ENCODE assay signal across 15 mouse cellular contexts in genomic region chr9:83326437-83327086, GRCm38 (mm10).
DNase-seq lines count a peak whose midpoint lies in the region; ATAC-seq and TF ChIP-seq lines count a peak whose summit lies in the region.
"Had no signal": no experiment of that assay in that cellular context is flagged by ENCODE, and none has a peak within 500 bp of the region (broad histone marks: within the 10 kb centered on the region; RNA-seq: fewer than 3 reads in every experiment).

No protein-coding gene starts in this region.

- no peak overlapping the region for H3K4me2 ChIP-seq in limb, embryonic 14.5 days (replicated peaks; ENCODE audit: low read depth, low read length, severe bottlenecking)
- H3K4me2 ChIP-seq in hindbrain, embryonic 15.5 days: peak overlapping the region; percentile 38; the same call in 1 of the 2 replicates
- H3K4me2 ChIP-seq in neural tube, embryonic 13.5 days: peak overlapping the region; percentile 28
- H3K4me2 ChIP-seq: limb, embryonic 15.5 days had no signal

- no peak overlapping the region for H3K4me3 ChIP-seq in limb, embryonic 14.5 days (replicated peaks; ENCODE audit: low read length)
- no peak overlapping the region for H3K4me3 ChIP-seq in limb, embryonic 10.5 days
- no peak overlapping the region for H3K4me3 ChIP-seq in hindbrain, embryonic 15.5 days
- no peak overlapping the region for H3K4me3 ChIP-seq in neural tube, embryonic 13.5 days
- H3K4me3 ChIP-seq: gastrocnemius, adult 2 months; heart, embryonic 10.5 days; limb, embryonic 15.5 days had no signal

- no peaks in the 10 kb centered on the region for H3K36me3 ChIP-seq in limb, embryonic 14.5 days (ENCODE audit: control insufficient read depth, insufficient read depth, low read length)
- H3K36me3 ChIP-seq in limb, embryonic 10.5 days: no peaks in the 10 kb centered on the region
- no peaks in the 10 kb centered on the region for H3K36me3 ChIP-seq in hindbrain, embryonic 15.5 days
- H3K36me3 ChIP-seq in neural tube, embryonic 13.5 days: no peaks in the 10 kb centered on the region
- H3K36me3 ChIP-seq: heart, embryonic 10.5 days; limb, embryonic 15.5 days had no signal

- peak; percentile 23 for DNase-seq in embryo, embryonic 10.5 days (ENCODE audit: low spot score)
- no peak for DNase-seq in embryo, embryonic 11 days
- DNase-seq in limb, embryonic 14.5 days (ENCODE audit: low spot score): peak; percentile 41
- no peak for DNase-seq in limb, embryonic 10.5 days (ENCODE audit: low spot score)
- DNase-seq in heart, postnatal 25 days (ENCODE audit: low spot score): no peak
- no peak for DNase-seq in urinary bladder, postnatal 36 days (ENCODE audit: low spot score in 2 of 2)
- DNase-seq: adrenal gland, postnatal 10 days; gastrocnemius, adult 2 months; kidney, postnatal 14 days; lung, postnatal 10 days; thymus, adult 18-20 months had no signal

- 23% methylated on average over 7 of the region's 7 CpGs for WGBS in limb, embryonic 14.5 days
- WGBS in limb, embryonic 10.5 days: 55% methylated on average over 7 of the region's 7 CpGs
- whole genome bisulfite sequencing in hindbrain, embryonic 15.5 days: 18% methylated on average over 7 of the region's 7 CpGs
- 9% methylated on average over 7 of the region's 7 CpGs for WGBS in neural tube, embryonic 13.5 days

- TF ChIP-seq POLR2A in limb, embryonic 14.5 days (IDR thresholded peaks at IDR 0.05; ENCODE audit: borderline replicate concordance, extremely low read depth, insufficient read depth, insufficient read length): no peak

- no peak overlapping the region for H3K27ac ChIP-seq in limb, embryonic 14.5 days (replicated peaks; ENCODE audit: low read depth, low read length)
- no peak overlapping the region for H3K27ac ChIP-seq in limb, embryonic 10.5 days
- H3K27ac ChIP-seq in hindbrain, embryonic 15.5 days (replicated peaks): peak overlapping the region; percentile 65
- peak overlapping the region; percentile 77 for H3K27ac ChIP-seq in neural tube, embryonic 13.5 days (replicated peaks)
- H3K27ac ChIP-seq: gastrocnemius, adult 2 months; heart, embryonic 10.5 days; limb, embryonic 15.5 days had no signal

- H3K4me1 ChIP-seq in limb, embryonic 14.5 days (ENCODE audit: control insufficient read depth, insufficient read depth, low read length): peaks cover 6% of the 10 kb centered on the region
- H3K4me1 ChIP-seq in limb, embryonic 10.5 days: peaks cover 8% of the 10 kb centered on the region
- peaks cover 20% of the 10 kb centered on the region for H3K4me1 ChIP-seq in hindbrain, embryonic 15.5 days (replicated peaks)
- peaks cover 19% of the 10 kb centered on the region for H3K4me1 ChIP-seq in neural tube, embryonic 13.5 days (replicated peaks)
- H3K4me1 ChIP-seq: heart, embryonic 10.5 days had no signal

- peak; percentile 57; the same call in 1 of the 2 replicates for ATAC-seq in limb, embryonic 14.5 days (ENCODE audit: low FRiP score, low read depth)
- peak; percentile 82 for ATAC-seq in hindbrain, embryonic 15.5 days (ENCODE audit: low FRiP score, low read depth)
- ATAC-seq in neural tube, embryonic 13.5 days (ENCODE audit: low read depth): peak; percentile 76

- no peak overlapping the region for H3K9ac ChIP-seq in limb, embryonic 14.5 days (ENCODE audit: low read depth, low read length, severe bottlenecking)
- no peak overlapping the region for H3K9ac ChIP-seq in hindbrain, embryonic 15.5 days
- no peak overlapping the region for H3K9ac ChIP-seq in neural tube, embryonic 13.5 days
- H3K9ac ChIP-seq: limb, embryonic 15.5 days had no signal

- H3K27me3 ChIP-seq in limb, embryonic 14.5 days (ENCODE audit: control insufficient read depth, insufficient read depth, low read length): no peaks in the 10 kb centered on the region
- H3K27me3 ChIP-seq in limb, embryonic 10.5 days (ENCODE audit: low read depth, poor library complexity, severe bottlenecking): no peaks in the 10 kb centered on the region
- no peaks in the 10 kb centered on the region for H3K27me3 ChIP-seq in hindbrain, embryonic 15.5 days
- H3K27me3 ChIP-seq in neural tube, embryonic 13.5 days: no peaks in the 10 kb centered on the region
- H3K27me3 ChIP-seq: limb, embryonic 15.5 days had no signal

- no peaks in the 10 kb centered on the region for H3K9me3 ChIP-seq in limb, embryonic 14.5 days (ENCODE audit: control insufficient read depth, low read length)
- no peaks in the 10 kb centered on the region for H3K9me3 ChIP-seq in limb, embryonic 10.5 days (replicated peaks)
- no peaks in the 10 kb centered on the region for H3K9me3 ChIP-seq in hindbrain, embryonic 15.5 days
- H3K9me3 ChIP-seq in neural tube, embryonic 13.5 days: no peaks in the 10 kb centered on the region
- H3K9me3 ChIP-seq: heart, embryonic 10.5 days; limb, embryonic 15.5 days had no signal

- intact Hi-C loops in heart, postnatal 25 days (cut with DNase I): no loop called here

Comparison
In these comparisons a context has a peak if more than half of its experiments do, and no peak if none do; other contexts are left out.
1. DNase-seq: peak in embryo, embryonic 10.5 days (single experiment) and limb, embryonic 14.5 days (single experiment); none in embryo, embryonic 11 days (single experiment), limb, embryonic 10.5 days (single experiment), heart, postnatal 25 days (single experiment) and urinary bladder, postnatal 36 days (0 of 2).
2. H3K27ac ChIP-seq: peak in hindbrain, embryonic 15.5 days (single experiment) and neural tube, embryonic 13.5 days (single experiment); none in limb, embryonic 14.5 days (single experiment) and limb, embryonic 10.5 days (single experiment).
3. Peak in every context shown above with its lines, with median percentiles within 50 percentile points of each other: ATAC-seq.